Mouse (Mus musculus) embryonic facial prominence, embryonic 14.5 days (tissue): Measurements from ENCODE around the gene Armc10. TPM values are rescaled to one million over a fixed set of nuclear protein-coding genes. Genes with fewer than 3 reads are reported as not detected.
"Not testable (repeated sequence)": the region's sequence is repeated elsewhere in the genome, so short reads cannot be mapped to it uniquely, and the experiment has no call there.

Experiments used
- ATAC-seq: fragments of 200-750 bp; cut with Nextera tagmentation; 2 replicates; pipeline ENCODE4 v1.8.0; 2017; ENCODE audit warnings: low read depth, moderate number of reproducible peaks, moderate TSS enrichment
- DNase-seq: peaks from one replicate; pipeline ENCODE4 v3.0.0-alpha.2; 2015; ENCODE audit warnings: low spot score
- H3K27ac ChIP-seq: fragments of 300-500 bp; sonication (generic); replicated peaks from 2 replicates; pipeline ENCODE4 v1.5.1; 2014; ENCODE audit warnings: low read depth, mild to moderate bottlenecking, low read length, moderate library complexity
- H3K27me3 ChIP-seq: fragments of 300-500 bp; sonication (generic); replicated peaks from 2 replicates; pipeline ENCODE4 v1.6.1; 2014; ENCODE audit warnings: low read length; ENCODE audit not compliant: control insufficient read depth, insufficient read depth
- H3K36me3 ChIP-seq: fragments of 300-500 bp; sonication (generic); 2 replicates; pipeline ENCODE4 v1.6.1; 2014; ENCODE audit warnings: low read length, mixed read lengths; ENCODE audit not compliant: control insufficient read depth, insufficient read depth
- H3K4me1 ChIP-seq: fragments of 300-500 bp; sonication (generic); 2 replicates; pipeline ENCODE4 v1.6.1; 2014; ENCODE audit warnings: antibody characterized with exemption, low read length; ENCODE audit not compliant: control insufficient read depth, insufficient read depth
- H3K4me2 ChIP-seq: fragments of 300-500 bp; sonication (generic); 2 replicates; pipeline ENCODE4 v1.6.1; 2014; ENCODE audit warnings: low read depth, mild to moderate bottlenecking, low read length, moderate library complexity, mixed read lengths
- H3K4me3 ChIP-seq: fragments of 300-500 bp; sonication (generic); 2 replicates; pipeline ENCODE4 v1.5.1; 2014; ENCODE audit warnings: low read depth, mild to moderate bottlenecking, low read length
- H3K9ac ChIP-seq: fragments of 300-500 bp; sonication (generic); 2 replicates; pipeline ENCODE4 v1.6.1; 2014; ENCODE audit warnings: low read depth, mild to moderate bottlenecking, low read length, moderate library complexity, mixed read lengths
- H3K9me3 ChIP-seq: fragments of 300-500 bp; sonication (generic); 2 replicates; pipeline ENCODE4 v1.6.1; 2016; ENCODE audit warnings: low read length; ENCODE audit not compliant: control insufficient read depth
- WGBS: fragments of 180-500 bp; shearing (Covaris S2); extraction: QIAGEN DNeasy Blood & Tissue Kit; methylation state at CpG from one replicate; pipeline ENCODE4 v1.1.7; 2014; 5-methylcytosine and 5-hydroxymethylcytosine counted together
- polyA plus RNA-seq: library from polyadenylated mRNA; unstranded; fragments of >200 nt; fragmentation: Nextera tagmentation; extraction: Ambion mirVana; gene quantifications from 2 replicates; pipeline ENCODE4 v1.2.1, GENCODE M21; 2014

Gene Armc10
- polyA plus RNA-seq: 37.1 and 40.6 TPM in 2 replicates

- Histone ChIP-seq H3K9me3 (no peaks in the 10 kb centered on the region), H3K4me1 (peaks cover 10% of the 10 kb centered on the region), H3K36me3 (peaks cover 26% of the 10 kb centered on the region), H3K4me2 (peak within 1 kb of the TSS; percentile 64), H3K27me3 (no peaks in the 10 kb centered on the region), H3K4me3 (peak within 1 kb of the TSS; percentile 79), H3K9ac (peak within 1 kb of the TSS; percentile 89), H3K27ac (peak within 1 kb of the TSS; percentile 73)
- peak; percentile 96 for DNase-seq
- ATAC-seq: peak; percentile 97
- WGBS: 2% methylated on average over 15 of the region's 40 CpGs
Observed at GRCm38 (mm10) chr5:21645439-21646132, at the start of gene Armc10, which contains the start of gene Fbxl13. Gene Armc10, plus strand, starts transcription at chr5:21645813. Gene Fbxl13, minus strand, starts transcription at chr5:21645634.

- H3K4me2 ChIP-seq, H3K4me1 ChIP-seq, ATAC-seq, H3K4me3 ChIP-seq, H3K27ac ChIP-seq, H3K27me3 ChIP-seq, H3K9ac ChIP-seq, H3K36me3 ChIP-seq, DNase-seq, H3K9me3 ChIP-seq: not testable (repeated sequence)
- 78% methylated on average over 2 of the region's 2 CpGs for WGBS
Observed at GRCm38 (mm10) chr5:21599536-21599935, 46.1 kb upstream of the Armc10 start.

- Histone ChIP-seq H3K4me1 (no peaks in the 10 kb centered on the region), H3K36me3 (no peaks in the 10 kb centered on the region), H3K9me3 (no peaks in the 10 kb centered on the region), H3K9ac (no peak overlapping the region), H3K27me3 (no peaks in the 10 kb centered on the region), H3K27ac (no peak overlapping the region), H3K4me2 (no peak overlapping the region), H3K4me3 (no peak overlapping the region)
- DNase-seq: no peak
- 92% methylated on average over 4 of the region's 4 CpGs for WGBS
- no peak for ATAC-seq
Observed at GRCm38 (mm10) chr5:21599961-21600360, 45.7 kb upstream of the Armc10 start.

- no peak overlapping the region for H3K4me2 ChIP-seq
- no peak overlapping the region for H3K4me3 ChIP-seq
- ATAC-seq: no peak
- no peaks in the 10 kb centered on the region for H3K27me3 ChIP-seq
- DNase-seq: no peak
- no peak overlapping the region for H3K9ac ChIP-seq
- H3K36me3 ChIP-seq: no peaks in the 10 kb centered on the region
- H3K9me3 ChIP-seq: no peaks in the 10 kb centered on the region
- H3K4me1 ChIP-seq: no peaks in the 10 kb centered on the region
- H3K27ac ChIP-seq: no peak overlapping the region
- 64% methylated on average over 6 of the region's 6 CpGs for WGBS
Observed at GRCm38 (mm10) chr5:21605936-21606335, 39.7 kb upstream of the Armc10 start.

GRCm38 (mm10) chr5:21608311-21609304, 37.0 kb upstream of the Armc10 start:
- 56% methylated on average over 12 of the region's 12 CpGs for WGBS
- DNase-seq: peak; percentile 17
- no peak overlapping the region for H3K9ac ChIP-seq
- no peak for ATAC-seq
- H3K4me2 ChIP-seq: no peak overlapping the region
- H3K9me3 ChIP-seq: no peaks in the 10 kb centered on the region
- no peaks in the 10 kb centered on the region for H3K27me3 ChIP-seq
- no peak overlapping the region for H3K4me3 ChIP-seq
- H3K27ac ChIP-seq: no peak overlapping the region; the same call in 1 of the 2 replicates
- no peaks in the 10 kb centered on the region for H3K36me3 ChIP-seq
- no peaks in the 10 kb centered on the region for H3K4me1 ChIP-seq

- DNase-seq (no peak), ATAC-seq (no peak)
- Histone ChIP-seq H3K4me2 (no peak overlapping the region), H3K27ac (no peak overlapping the region), H3K27me3 (no peaks in the 10 kb centered on the region), H3K4me3 (no peak overlapping the region), H3K4me1 (no peaks in the 10 kb centered on the region), H3K36me3 (no peaks in the 10 kb centered on the region), H3K9ac (no peak overlapping the region), H3K9me3 (no peaks in the 10 kb centered on the region)
- 64% methylated on average over 3 of the region's 3 CpGs for WGBS
Observed at GRCm38 (mm10) chr5:21610996-21611395, 34.6 kb upstream of the Armc10 start.

- 97% methylated on average over 11 of the region's 11 CpGs for WGBS
Observed at GRCm38 (mm10) chr5:21614299-21614698, 31.3 kb upstream of the Armc10 start.

GRCm38 (mm10) chr5:21616450-21617009, 29.1 kb upstream of the Armc10 start:
- Histone ChIP-seq H3K9me3 (no peaks in the 10 kb centered on the region), H3K4me2 (no peak overlapping the region), H3K4me3 (no peak overlapping the region), H3K4me1 (no peaks in the 10 kb centered on the region), H3K36me3 (no peaks in the 10 kb centered on the region), H3K27me3 (no peaks in the 10 kb centered on the region), H3K27ac (no peak overlapping the region), H3K9ac (no peak overlapping the region)
- no peak for DNase-seq
- no peak for ATAC-seq
- WGBS: 71% methylated on average over 3 of the region's 3 CpGs

More at GRCm38 (mm10) chr5:21614299-21614698, 31.3 kb upstream of the Armc10 start:
- not testable (repeated sequence) for H3K27me3 ChIP-seq, H3K4me3 ChIP-seq, H3K4me1 ChIP-seq, DNase-seq, ATAC-seq, H3K4me2 ChIP-seq, H3K9ac ChIP-seq, H3K36me3 ChIP-seq, H3K9me3 ChIP-seq, H3K27ac ChIP-seq
